Comparison of ENCODE assay signal across 4 mouse cellular contexts in the genomic region with DNA sequence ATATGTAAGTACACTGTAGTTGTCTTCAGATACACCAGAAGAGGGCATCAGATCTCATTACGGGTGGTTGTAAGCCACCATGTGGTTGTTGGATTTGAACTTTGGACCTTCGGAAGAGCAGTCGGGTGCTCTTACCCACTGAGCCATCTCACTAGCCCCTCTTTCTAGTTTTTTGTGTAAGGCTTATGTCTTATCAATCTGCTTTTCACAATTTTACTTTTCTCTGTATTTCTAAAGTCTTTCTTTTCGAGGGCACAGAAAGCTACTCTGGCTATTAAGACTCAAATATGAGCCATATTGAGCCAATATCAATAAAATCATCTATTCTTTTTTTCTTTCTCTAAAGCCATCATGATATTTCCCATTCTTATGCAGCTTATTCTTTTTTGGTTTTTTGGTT. TPM values are rescaled to one million over a fixed set of nuclear protein-coding genes. Genes with fewer than 3 reads are reported as not detected.
"Had no signal": no experiment of that assay in that cellular context is flagged by ENCODE, and none has a peak within 500 bp of the region (broad histone marks: within the 10 kb centered on the region; RNA-seq: fewer than 3 reads in every experiment).

No protein-coding gene starts in this region.

RNA-seq across cellular contexts. Expression of gene Vwa7, which starts 21.2 kb away (rescaled TPM):
- total RNA-seq: monocyte, adult 5-6 weeks had no signal

RNA-seq across cellular contexts. Expression of gene Hspa1l, which starts 22.7 kb away (rescaled TPM):
- total RNA-seq: megakaryocyte progenitor cell, adult 5-6 weeks; megakaryocyte-erythroid progenitor cell, adult 5-6 weeks had no signal
- polyA plus RNA-seq: liver, adult 2 months had no signal
